1 mouse cellular context compared by ENCODE assay signal in the genomic region with DNA sequence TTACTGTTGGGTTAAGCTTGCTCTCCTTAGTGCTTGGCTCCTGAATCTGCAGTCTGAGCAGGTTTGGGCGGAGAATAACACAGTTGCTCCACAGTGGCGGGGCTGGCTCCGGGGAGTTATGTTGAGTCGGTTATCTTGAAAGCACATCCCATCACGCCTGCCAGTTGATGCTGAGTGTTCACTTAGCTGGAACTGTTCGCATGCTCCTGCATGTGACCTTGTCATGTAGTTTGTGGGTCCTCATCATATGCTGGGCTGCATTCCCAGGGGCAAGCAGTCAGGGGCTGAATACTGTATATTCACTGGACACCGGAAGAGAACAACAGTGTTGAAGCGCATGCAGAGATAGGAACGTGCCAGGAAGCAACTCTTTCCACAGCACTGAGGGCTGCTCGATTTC.
TF ChIP-seq lines count a peak whose summit lies in the region.

No protein-coding gene starts in this region.

TF ChIP-seq in MEL, 35 proteins besides CTCF, POLR2A, EP300 and RAD21:
- TF ChIP-seq MAZ (IDR thresholded peaks at IDR 0.05; ENCODE audit: low read depth, low read length) (no peak), ZNF384 (IDR thresholded peaks at IDR 0.05; ENCODE audit: low read depth, low read length) (no peak), ZKSCAN1 (IDR thresholded peaks at IDR 0.05; ENCODE audit: low read depth, low read length) (no peak), CHD2 (IDR thresholded peaks at IDR 0.05; ENCODE audit: low read length) (no peak), CHD1 (IDR thresholded peaks at IDR 0.05; ENCODE audit: low read depth, low read length) (no peak), ZC3H11A (IDR thresholded peaks at IDR 0.05; ENCODE audit: low read depth, low read length) (no peak), USF2 (IDR thresholded peaks at IDR 0.05; ENCODE audit: borderline replicate concordance in 1 of 2, insufficient read depth in 1 of 2, low read depth in 1 of 2, low read length in 2 of 2) (no peak), MAX (IDR thresholded peaks at IDR 0.05; ENCODE audit: low read length) (peak; percentile 41; the same call in 1 of the 2 replicates), RCOR1 (IDR thresholded peaks at IDR 0.05; ENCODE audit: low read depth, low read length) (no peak; the same call in 1 of the 2 replicates), MXI1 (IDR thresholded peaks at IDR 0.05; ENCODE audit: low read depth, low read length) (peak; percentile 77), JUND (IDR thresholded peaks at IDR 0.05; ENCODE audit: low read depth, low read length) (no peak), POLR2AphosphoS5 (IDR thresholded peaks at IDR 0.05; ENCODE audit: borderline replicate concordance, low read depth, low read length) (no peak), BHLHE40 (IDR thresholded peaks at IDR 0.05; ENCODE audit: borderline replicate concordance, low read depth, low read length) (no peak; the same call in 1 of the 2 replicates), MAFK (IDR thresholded peaks at IDR 0.05; ENCODE audit: borderline replicate concordance, low read depth, low read length) (no peak), MYC (IDR thresholded peaks at IDR 0.05; ENCODE audit: low read depth, low read length) (peak; percentile 65; the same call in 1 of the 2 replicates), NELFE (IDR thresholded peaks at IDR 0.05; ENCODE audit: low read depth, low read length) (peak; percentile 58), TAL1 (IDR thresholded peaks at IDR 0.05; ENCODE audit: low read length) (peak; percentile 42; the same call in 1 of the 2 replicates), ZMIZ1 (IDR thresholded peaks at IDR 0.05; ENCODE audit: low read depth, low read length) (0 out of 2 replicates have a peak, but pooled peaks have one; percentile 10), GABPA (IDR thresholded peaks at IDR 0.05; ENCODE audit: low read depth, low read length) (no peak), POLR2AphosphoS2 (IDR thresholded peaks at IDR 0.05; ENCODE audit: low read length) (no peak), MEF2A (IDR thresholded peaks at IDR 0.05; ENCODE audit: extremely low read depth, insufficient replicate concordance, low read depth, low read length, poor library complexity, severe bottlenecking) (no peak), USF1 (IDR thresholded peaks at IDR 0.05; ENCODE audit: low read depth, low read length) (peak; percentile 61), UBTF (IDR thresholded peaks at IDR 0.05; ENCODE audit: borderline replicate concordance, insufficient read depth, low read depth, low read length) (no peak), NRF1 (IDR thresholded peaks at IDR 0.05; ENCODE audit: insufficient read depth, low read depth, low read length, poor library complexity, severe bottlenecking) (0 out of 2 replicates have a peak, but pooled peaks have one; percentile 15), SIN3A (IDR thresholded peaks at IDR 0.05; ENCODE audit: low read length) (0 out of 2 replicates have a peak, but pooled peaks have one; percentile 22), TCF12 (IDR thresholded peaks at IDR 0.05; ENCODE audit: low read depth, low read length) (peak; percentile 24; the same call in 1 of the 2 replicates), ETS1 (IDR thresholded peaks at IDR 0.05; ENCODE audit: low read depth, low read length) (no peak), ELF1 (IDR thresholded peaks at IDR 0.05; ENCODE audit: low read depth, low read length) (no peak), E2F4 (IDR thresholded peaks at IDR 0.05; ENCODE audit: borderline replicate concordance, low read depth, low read length) (no peak), KAT2A (conservative IDR thresholded peaks at IDR 0.05; ENCODE audit: low read depth, low read length) (no peak), SMC3 (IDR thresholded peaks at IDR 0.05; ENCODE audit: low read depth, low read length) (no peak), GATA1 (IDR thresholded peaks at IDR 0.05; ENCODE audit: low read depth, low read length) (peak; percentile 62), HCFC1 (IDR thresholded peaks at IDR 0.05; ENCODE audit: low read depth, low read length) (peak; percentile 17; the same call in 1 of the 2 replicates), TBP (IDR thresholded peaks at IDR 0.05; ENCODE audit: low read depth, low read length) (peak; percentile 76), MYB (IDR thresholded peaks at IDR 0.05; ENCODE audit: low read depth, low read length) (peak; percentile 52)
